Mouse (Mus musculus) frontal cortex, adult 2 months (tissue): ENCODE data around the gene Hdac1. TPM values are rescaled to one million over a fixed set of nuclear protein-coding genes. Genes with fewer than 3 reads are reported as not detected.

Experiments used
- DNase-seq, 2 experiments: peaks; one replicate each; pipeline ENCODE4 v3.0.0; 2022; ENCODE audit warnings: low spot score in 1 of 2; ENCODE audit errors: extremely low spot score in 1 of 2
- polyA plus RNA-seq: library from polyadenylated mRNA; depleted of rRNA; stranded (reverse); fragments of >200 nt; gene quantifications from 2 replicates; pipeline ENCODE4 v1.2.3, GENCODE M21; 2012; rRNA removed

Hdac1 gene
- polyA plus RNA-seq: 61.8 and 70.6 TPM in 2 replicates

GRCm38 (mm10) chr4:129542592-129543141, at the start of gene Hdac1:
Gene Hdac1, minus strand, starts transcription at chr4:129542713.
- DNase-seq: peak; percentile 94 to 95

- DNase-seq: no peak
These were observed 46.4 kb upstream of the Hdac1 start for GRCm38 (mm10) chr4:129588865-129589264.

GRCm38 (mm10) chr4:129586943-129587342, 44.4 kb upstream of the Hdac1 start:
- no peak for DNase-seq

GRCm38 (mm10) chr4:129585773-129586172, 43.3 kb upstream of the Hdac1 start:
- no peak for DNase-seq

- peak in 1 of 2 experiments; percentile 88 for DNase-seq
These were observed 42.5 kb upstream of the Hdac1 start for GRCm38 (mm10) chr4:129584884-129585608.

- no peak for DNase-seq
These were observed 41.9 kb upstream of the Hdac1 start for GRCm38 (mm10) chr4:129584370-129584769.

- no peak for DNase-seq
These were observed 39.7 kb upstream of the Hdac1 start for GRCm38 (mm10) chr4:129582251-129582650.

- DNase-seq: no peak
These were observed 37.8 kb upstream of the Hdac1 start for GRCm38 (mm10) chr4:129580347-129580746.

GRCm38 (mm10) chr4:129578466-129578865, 36.0 kb upstream of the Hdac1 start, which contains the start of gene Fam167b:
Gene Fam167b, minus strand, starts transcription at chr4:129578549.
- DNase-seq: no peak

- DNase-seq: no peak
These were observed 35.2 kb upstream of the Hdac1 start for GRCm38 (mm10) chr4:129577688-129578087.

GRCm38 (mm10) chr4:129576863-129577491, 34.5 kb upstream of the Hdac1 start:
- peak in 1 of 2 experiments; percentile 67 for DNase-seq

- no peak for DNase-seq
These were observed 32.8 kb upstream of the Hdac1 start for GRCm38 (mm10) chr4:129575171-129575844.

GRCm38 (mm10) chr4:129573430-129573829, 30.9 kb upstream of the Hdac1 start, which contains the start of gene Lck:
Gene Lck, minus strand, starts transcription at chr4:129573641.
- no peak for DNase-seq

- DNase-seq: no peak
These were observed 30.5 kb upstream of the Hdac1 start for GRCm38 (mm10) chr4:129573093-129573370.

GRCm38 (mm10) chr4:129572236-129573092, 30.0 kb upstream of the Hdac1 start:
- DNase-seq: no peak

- no peak for DNase-seq
These were observed 29.1 kb upstream of the Hdac1 start for GRCm38 (mm10) chr4:129571551-129572084.

GRCm38 (mm10) chr4:129570028-129570427, 27.5 kb upstream of the Hdac1 start:
- DNase-seq: no peak

GRCm38 (mm10) chr4:129568366-129568765, 25.9 kb upstream of the Hdac1 start:
- no peak for DNase-seq

- no peak for DNase-seq
These were observed 22.6 kb upstream of the Hdac1 start for GRCm38 (mm10) chr4:129565139-129565538.

- no peak for DNase-seq
These were observed 21.2 kb upstream of the Hdac1 start for GRCm38 (mm10) chr4:129563718-129564117.
